Mouse (Mus musculus) ES-Bruce4 (cell line): ENCODE measurements around the gene Inpp4b.

Experiments used
- CTCF ChIP-seq: IDR thresholded peaks from one replicate; pipeline ENCODE4 v1.8.1; 2011; ENCODE audit warnings: low read depth, low read length
- POLR2A ChIP-seq: IDR thresholded peaks from one replicate; pipeline ENCODE4 v1.8.1; 2011; ENCODE audit warnings: low read length; ENCODE audit not compliant: insufficient read depth

GRCm38 (mm10) chr8:81361162-81361561 is 18.8 kb downstream of the Inpp4b start:
- TF ChIP-seq CTCF, result no peak
- no peak for TF ChIP-seq POLR2A
